Mouse (Mus musculus): ENCODE results near the gene Jup.

DNA sequence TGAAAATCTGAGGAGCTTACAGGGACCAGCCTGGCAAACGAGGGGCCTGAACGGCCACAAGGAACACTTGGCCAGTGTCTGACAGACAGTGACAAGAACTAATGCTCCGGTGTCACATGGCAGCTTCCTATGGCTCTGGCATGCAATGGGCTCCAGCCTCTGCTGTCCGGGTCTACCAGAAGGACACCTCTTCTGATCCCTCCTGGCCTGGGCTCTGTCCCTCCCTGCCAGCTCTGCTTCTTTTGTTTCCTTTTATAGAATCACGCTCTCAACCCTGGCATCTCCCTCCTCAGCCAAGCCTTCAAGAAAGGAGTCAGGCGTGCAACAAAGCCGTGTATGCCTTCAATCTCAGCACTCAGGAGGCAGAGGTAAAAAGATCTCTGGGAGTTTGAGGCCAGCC lies 32.5 kb upstream of the Jup start:
- TF ChIP-seq POLR2A (IDR thresholded peaks at IDR 0.05; ENCODE audit: borderline replicate concordance, low read depth, low read length) (no peak), CTCF (IDR thresholded peaks at IDR 0.05; ENCODE audit: low read depth, low read length) (no peak)
